Mouse (Mus musculus): ENCODE results near the gene Serpina3f. TPM values are rescaled to one million over a fixed set of nuclear protein-coding genes. Genes with fewer than 3 reads are reported as not detected.
"Not testable (repeated sequence)": the region's sequence is repeated elsewhere in the genome, so short reads cannot be mapped to it uniquely, and the experiment has no call there.

Serpina3f gene
- total and polyA plus RNA-seq, 3 experiments = 0.22 TPM; not detected in 2

- DNase-seq (ENCODE audit: low spot score) = no peak
- H3K9me3 ChIP-seq (replicated peaks) = peaks cover 19% of the 10 kb centered on the region
- no peaks in the 10 kb centered on the region for H3K36me3 ChIP-seq (replicated peaks)
- H3K27me3 ChIP-seq (ENCODE audit: insufficient read depth, low read length) = no peaks in the 10 kb centered on the region
- no peak overlapping the region for H3K4me3 ChIP-seq (ENCODE audit: low read depth, low read length)
- H3K4me1 ChIP-seq (ENCODE audit: insufficient read depth, low read depth, low read length) = peaks cover 4% of the 10 kb centered on the region; the same call in 1 of the 2 replicates
- TF ChIP-seq CTCF (IDR thresholded peaks at IDR 0.05; ENCODE audit: low read depth, low read length) = no peak
- no peak for TF ChIP-seq TAL1 (conservative IDR thresholded peaks at IDR 0.05; ENCODE audit: low read depth, low read length)
- no peak for TF ChIP-seq GATA1 (IDR thresholded peaks at IDR 0.05; ENCODE audit: borderline replicate concordance, low read length)
- TF ChIP-seq POLR2AphosphoS5 (IDR thresholded peaks at IDR 0.05; ENCODE audit: insufficient replicate concordance, low read depth, low read length) = no peak
- no peak for TF ChIP-seq GATA2 (IDR thresholded peaks at IDR 0.05; ENCODE audit: borderline replicate concordance, low read depth, low read length)
- peak; percentile 23; the same call in 1 of the 2 replicates for ATAC-seq (ENCODE audit: extremely low read depth, insufficient number of reproducible peaks, low FRiP score, poor library complexity, severe bottlenecking)
These were observed 905 bp downstream of the Serpina3f start for GRCm38 (mm10) chr12:104215249-104215648.

- TF ChIP-seq TAL1 (conservative IDR thresholded peaks at IDR 0.05; ENCODE audit: low read depth, low read length) (no peak), GATA1 (IDR thresholded peaks at IDR 0.05; ENCODE audit: borderline replicate concordance, low read length) (no peak), CTCF (IDR thresholded peaks at IDR 0.05; ENCODE audit: low read depth, low read length) (no peak), GATA2 (IDR thresholded peaks at IDR 0.05; ENCODE audit: borderline replicate concordance, low read depth, low read length) (no peak), POLR2AphosphoS5 (IDR thresholded peaks at IDR 0.05; ENCODE audit: insufficient replicate concordance, low read depth, low read length) (no peak)
- Histone ChIP-seq H3K36me3 (replicated peaks) (no peaks in the 10 kb centered on the region), H3K9me3 (replicated peaks) (peaks cover 37% of the 10 kb centered on the region), H3K4me1 (ENCODE audit: insufficient read depth, low read depth, low read length) (no peaks in the 10 kb centered on the region), H3K4me3 (ENCODE audit: low read depth, low read length) (no peak overlapping the region), H3K27me3 (ENCODE audit: insufficient read depth, low read length) (no peaks in the 10 kb centered on the region)
- no peak for DNase-seq (ENCODE audit: low spot score)
- no peak for ATAC-seq (ENCODE audit: extremely low read depth, insufficient number of reproducible peaks, low FRiP score, poor library complexity, severe bottlenecking)
These were observed 7.3 kb downstream of the Serpina3f start for GRCm38 (mm10) chr12:104221616-104222015.

- peaks cover 40% of the 10 kb centered on the region for H3K9me3 ChIP-seq (replicated peaks)
- DNase-seq (ENCODE audit: low spot score) = no peak
These were observed 9.3 kb downstream of the Serpina3f start for GRCm38 (mm10) chr12:104223690-104224089.

GRCm38 (mm10) chr12:104224598-104225300, 10.4 kb downstream of the Serpina3f start:
- Histone ChIP-seq H3K4me3 (ENCODE audit: low read depth, low read length) (no peak overlapping the region), H3K27me3 (ENCODE audit: insufficient read depth, low read length) (no peaks in the 10 kb centered on the region), H3K4me1 (ENCODE audit: insufficient read depth, low read depth, low read length) (no peaks in the 10 kb centered on the region), H3K9me3 (replicated peaks) (peaks cover 42% of the 10 kb centered on the region), H3K36me3 (replicated peaks) (no peaks in the 10 kb centered on the region)
- ATAC-seq (ENCODE audit: extremely low read depth, insufficient number of reproducible peaks, low FRiP score, poor library complexity, severe bottlenecking) (no peak), DNase-seq (ENCODE audit: low spot score) (no peak)
- no peak for TF ChIP-seq GATA2 (IDR thresholded peaks at IDR 0.05; ENCODE audit: borderline replicate concordance, low read depth, low read length)
- no peak for TF ChIP-seq TAL1 (conservative IDR thresholded peaks at IDR 0.05; ENCODE audit: low read depth, low read length)

More at GRCm38 (mm10) chr12:104223690-104224089, 9.3 kb downstream of the Serpina3f start:
- Histone ChIP-seq H3K27me3 (ENCODE audit: insufficient read depth, low read length) (no peaks in the 10 kb centered on the region), H3K4me3 (ENCODE audit: low read depth, low read length) (no peak overlapping the region), H3K36me3 (replicated peaks) (no peaks in the 10 kb centered on the region), H3K4me1 (ENCODE audit: insufficient read depth, low read depth, low read length) (no peaks in the 10 kb centered on the region)
- TF ChIP-seq CTCF (IDR thresholded peaks at IDR 0.05; ENCODE audit: low read depth, low read length) (no peak), GATA1 (IDR thresholded peaks at IDR 0.05; ENCODE audit: borderline replicate concordance, low read length) (no peak), POLR2AphosphoS5 (IDR thresholded peaks at IDR 0.05; ENCODE audit: insufficient replicate concordance, low read depth, low read length) (no peak), GATA2 (IDR thresholded peaks at IDR 0.05; ENCODE audit: borderline replicate concordance, low read depth, low read length) (no peak), TAL1 (conservative IDR thresholded peaks at IDR 0.05; ENCODE audit: low read depth, low read length) (no peak)
- no peak for ATAC-seq (ENCODE audit: extremely low read depth, insufficient number of reproducible peaks, low FRiP score, poor library complexity, severe bottlenecking)

- no peak for DNase-seq (ENCODE audit: low spot score)
- Histone ChIP-seq H3K27me3 (ENCODE audit: insufficient read depth, low read length) (no peaks in the 10 kb centered on the region), H3K4me3 (ENCODE audit: low read depth, low read length) (no peak overlapping the region), H3K9me3 (replicated peaks) (peaks cover 42% of the 10 kb centered on the region), H3K4me1 (ENCODE audit: insufficient read depth, low read depth, low read length) (no peaks in the 10 kb centered on the region), H3K36me3 (replicated peaks) (no peaks in the 10 kb centered on the region)
- ATAC-seq (ENCODE audit: extremely low read depth, insufficient number of reproducible peaks, low FRiP score, poor library complexity, severe bottlenecking) = no peak
- TF ChIP-seq TAL1 (conservative IDR thresholded peaks at IDR 0.05; ENCODE audit: low read depth, low read length) = no peak
- no peak for TF ChIP-seq CTCF (IDR thresholded peaks at IDR 0.05; ENCODE audit: low read depth, low read length)
- TF ChIP-seq GATA1 (IDR thresholded peaks at IDR 0.05; ENCODE audit: borderline replicate concordance, low read length) = no peak
- TF ChIP-seq GATA2 (IDR thresholded peaks at IDR 0.05; ENCODE audit: borderline replicate concordance, low read depth, low read length) = no peak
- no peak for TF ChIP-seq POLR2AphosphoS5 (IDR thresholded peaks at IDR 0.05; ENCODE audit: insufficient replicate concordance, low read depth, low read length)
These were observed 16.4 kb downstream of the Serpina3f start for GRCm38 (mm10) chr12:104230762-104231161.

- H3K4me3 ChIP-seq (ENCODE audit: low read depth, low read length) = no peak within 1 kb of the TSS
These were observed 21.6 kb downstream of the Serpina3f start, which contains the start of gene Serpina3g for GRCm38 (mm10) chr12:104235915-104236314. Gene Serpina3g (plus strand): TSS chr12:104236245.

GRCm38 (mm10) chr12:104238048-104238447, 23.7 kb downstream of the Serpina3f start:
- H3K4me1 ChIP-seq (ENCODE audit: insufficient read depth, low read depth, low read length); DNase-seq (ENCODE audit: low spot score); H3K36me3 ChIP-seq (replicated peaks); H3K4me3 ChIP-seq (ENCODE audit: low read depth, low read length); ATAC-seq (ENCODE audit: extremely low read depth, insufficient number of reproducible peaks, low FRiP score, poor library complexity, severe bottlenecking); H3K27me3 ChIP-seq (ENCODE audit: insufficient read depth, low read length): not testable (repeated sequence)
- peaks cover 46% of the 10 kb centered on the region for H3K9me3 ChIP-seq (replicated peaks)

More at GRCm38 (mm10) chr12:104235915-104236314, 21.6 kb downstream of the Serpina3f start, which contains the start of gene Serpina3g:
- TF ChIP-seq CTCF (IDR thresholded peaks at IDR 0.05; ENCODE audit: low read depth, low read length) = no peak
- no peak for TF ChIP-seq GATA2 (IDR thresholded peaks at IDR 0.05; ENCODE audit: borderline replicate concordance, low read depth, low read length)
- no peak for TF ChIP-seq TAL1 (conservative IDR thresholded peaks at IDR 0.05; ENCODE audit: low read depth, low read length)
- no peak for TF ChIP-seq POLR2AphosphoS5 (IDR thresholded peaks at IDR 0.05; ENCODE audit: insufficient replicate concordance, low read depth, low read length)
- TF ChIP-seq GATA1 (IDR thresholded peaks at IDR 0.05; ENCODE audit: borderline replicate concordance, low read length) = no peak
- DNase-seq (ENCODE audit: low spot score) (no peak), ATAC-seq (ENCODE audit: extremely low read depth, insufficient number of reproducible peaks, low FRiP score, poor library complexity, severe bottlenecking) (no peak)
- no peaks in the 10 kb centered on the region for H3K36me3 ChIP-seq (replicated peaks)
- H3K4me1 ChIP-seq (ENCODE audit: insufficient read depth, low read depth, low read length) = no peaks in the 10 kb centered on the region
- no peaks in the 10 kb centered on the region for H3K27me3 ChIP-seq (ENCODE audit: insufficient read depth, low read length)
- H3K9me3 ChIP-seq (replicated peaks) = peaks cover 47% of the 10 kb centered on the region

All from G1E (cell line).